Mouse (Mus musculus) CD4-positive naive resting alpha-beta T cell, adult 57 days (primary cell): Measurements from ENCODE around the gene Vmn2r53. TPM values are rescaled to one million over a fixed set of nuclear protein-coding genes. Genes with fewer than 3 reads are reported as not detected.

Source experiments
- total RNA-seq: library from RNA; stranded (reverse); gene quantifications from one replicate; pipeline ENCODE4 v1.2.4, GENCODE M21; 2023

The Vmn2r53 gene
- 0.09 TPM for total RNA-seq

GRCm38 (mm10) chr7:12608688-12609087 lies at the start of gene Vmn2r53:
TSS of gene Vmn2r53 (minus strand) at chr7:12608788.

GRCm38 (mm10) chr7:12640219-12640618 lies 31.6 kb upstream of the Vmn2r53 start, which contains the start of gene Vmn2r54:
TSS of gene Vmn2r54 (minus strand) at chr7:12640319.

Other genes starting within 250 kb of the Vmn2r53 start
- gene Vmn1r84, start 239.5 kb downstream of the Vmn2r53 start, total RNA-seq = not detected
- 4.0 TPM for gene Zfp551, start 186.0 kb downstream of the Vmn2r53 start, total RNA-seq
- gene Zfp606, start 130.5 kb downstream of the Vmn2r53 start, total RNA-seq = 6.8 TPM
- gene 2900092C05Rik, start 96.3 kb downstream of the Vmn2r53 start, total RNA-seq = not detected
- gene Vmn2r54, start 31.5 kb upstream of the Vmn2r53 start, total RNA-seq = not detected
- not detected for gene Vmn2r55, start 76.2 kb upstream of the Vmn2r53 start, total RNA-seq
- not detected for gene Vmn2r56, start 126.2 kb upstream of the Vmn2r53 start, total RNA-seq
- 18.7 TPM for gene Zscan18, start 194.8 kb upstream of the Vmn2r53 start, total RNA-seq
- gene Zfp329, start 210.1 kb upstream of the Vmn2r53 start, total RNA-seq = 14.3 TPM
- gene Zfp110, start 226.0 kb upstream of the Vmn2r53 start, total RNA-seq = 94.9 TPM